Mouse (Mus musculus): Measurements from ENCODE around the gene 2810006K23Rik. TPM values are rescaled to one million over a fixed set of nuclear protein-coding genes. Genes with fewer than 3 reads are reported as not detected.

Gene 2810006K23Rik
- total RNA-seq (2014; rRNA removed) (6.3 and 7.3 TPM in 2 replicates), polyA plus RNA-seq (2012; rRNA removed) (5.1 and 5.3 TPM in 2 replicates)

GRCm38 (mm10) chr5:124327510-124328364 lies at the start of gene 2810006K23Rik, which contains the start of gene Mphosph9:
Gene 2810006K23Rik, plus strand, starts transcription at chr5:124328089.
Gene Mphosph9, minus strand, starts transcription at chr5:124327972.
- no peaks in the 10 kb centered on the region; the same call in 1 of the 2 replicates for H3K79me2 ChIP-seq (ENCODE audit: control insufficient read depth, insufficient read depth, low read length)
- H3K4me3 ChIP-seq (ENCODE audit: insufficient read depth, low read depth, low read length) = peak within 1 kb of the TSS; percentile 81
- peaks cover 6% of the 10 kb centered on the region for H3K4me1 ChIP-seq (ENCODE audit: control insufficient read depth, insufficient read depth, low read length)
- H3K36me3 ChIP-seq (ENCODE audit: control insufficient read depth, insufficient read depth, low read length) = no peaks in the 10 kb centered on the region
- peak; percentile 97 for DNase-seq (ENCODE audit: extremely low read depth, low read depth, low spot score)
- WGBS = under 1% methylated on average over 72 of the region's 72 CpGs
- no peaks in the 10 kb centered on the region for H3K27me3 ChIP-seq (ENCODE audit: control insufficient read depth, insufficient read depth, low read length)
- peak within 1 kb of the TSS; percentile 84 for H3K27ac ChIP-seq (replicated peaks; ENCODE audit: insufficient read depth, low read depth, low read length)
- TF ChIP-seq POLR2A (IDR thresholded peaks at IDR 0.05; ENCODE audit: extremely low read depth, insufficient read depth, low read length) (peak; percentile 99), CTCF (IDR thresholded peaks at IDR 0.05; ENCODE audit: low read depth, low read length) (no peak)
- H3K9ac ChIP-seq (ENCODE audit: low read depth, low read length) = peak within 1 kb of the TSS; percentile 83

GRCm38 (mm10) chr5:124282854-124283253 lies 45.0 kb upstream of the 2810006K23Rik start:
- peak; percentile 65 for DNase-seq (ENCODE audit: extremely low read depth, low read depth, low spot score)
- H3K27ac ChIP-seq (replicated peaks; ENCODE audit: insufficient read depth, low read depth, low read length) = 0 out of 2 replicates have a peak overlapping the region, but pooled peaks have one; percentile 2
- TF ChIP-seq POLR2A (IDR thresholded peaks at IDR 0.05; ENCODE audit: extremely low read depth, insufficient read depth, low read length) (no peak), CTCF (IDR thresholded peaks at IDR 0.05; ENCODE audit: low read depth, low read length) (no peak)

GRCm38 (mm10) chr5:124284330-124284729 lies 43.6 kb upstream of the 2810006K23Rik start:
- DNase-seq (ENCODE audit: extremely low read depth, low read depth, low spot score) = peak; percentile 33

More at GRCm38 (mm10) chr5:124282854-124283253, 45.0 kb upstream of the 2810006K23Rik start:
- no peaks in the 10 kb centered on the region for H3K79me2 ChIP-seq (ENCODE audit: control insufficient read depth, insufficient read depth, low read length)
- H3K36me3 ChIP-seq (ENCODE audit: control insufficient read depth, insufficient read depth, low read length) = peaks cover 4% of the 10 kb centered on the region; the same call in 1 of the 2 replicates
- H3K9ac ChIP-seq (ENCODE audit: low read depth, low read length) = no peak overlapping the region
- H3K27me3 ChIP-seq (ENCODE audit: control insufficient read depth, insufficient read depth, low read length) = no peaks in the 10 kb centered on the region
- H3K4me3 ChIP-seq (ENCODE audit: insufficient read depth, low read depth, low read length) = no peak overlapping the region
- H3K4me1 ChIP-seq (ENCODE audit: control insufficient read depth, insufficient read depth, low read length) = peaks cover 5% of the 10 kb centered on the region
- 19% methylated on average over 2 of the region's 2 CpGs for WGBS

GRCm38 (mm10) chr5:124287616-124288247 lies 40.2 kb upstream of the 2810006K23Rik start:
- H3K27ac ChIP-seq (replicated peaks; ENCODE audit: insufficient read depth, low read depth, low read length) = no peak overlapping the region
- no peak overlapping the region for H3K4me3 ChIP-seq (ENCODE audit: insufficient read depth, low read depth, low read length)
- TF ChIP-seq POLR2A (IDR thresholded peaks at IDR 0.05; ENCODE audit: extremely low read depth, insufficient read depth, low read length) (no peak), CTCF (IDR thresholded peaks at IDR 0.05; ENCODE audit: low read depth, low read length) (no peak)
- DNase-seq (ENCODE audit: extremely low read depth, low read depth, low spot score) = no peak
- H3K9ac ChIP-seq (ENCODE audit: low read depth, low read length) = no peak overlapping the region
- H3K79me2 ChIP-seq (ENCODE audit: control insufficient read depth, insufficient read depth, low read length) = no peaks in the 10 kb centered on the region
- 97% methylated on average over 6 of the region's 6 CpGs for WGBS
- peaks cover 4% of the 10 kb centered on the region for H3K36me3 ChIP-seq (ENCODE audit: control insufficient read depth, insufficient read depth, low read length)
- H3K4me1 ChIP-seq (ENCODE audit: control insufficient read depth, insufficient read depth, low read length) = peaks cover 5% of the 10 kb centered on the region
- H3K27me3 ChIP-seq (ENCODE audit: control insufficient read depth, insufficient read depth, low read length) = no peaks in the 10 kb centered on the region

More at GRCm38 (mm10) chr5:124284330-124284729, 43.6 kb upstream of the 2810006K23Rik start:
- Histone ChIP-seq H3K36me3 (ENCODE audit: control insufficient read depth, insufficient read depth, low read length) (peaks cover 4% of the 10 kb centered on the region; the same call in 1 of the 2 replicates), H3K27ac (replicated peaks; ENCODE audit: insufficient read depth, low read depth, low read length) (no peak overlapping the region), H3K9ac (ENCODE audit: low read depth, low read length) (no peak overlapping the region), H3K79me2 (ENCODE audit: control insufficient read depth, insufficient read depth, low read length) (no peaks in the 10 kb centered on the region), H3K4me3 (ENCODE audit: insufficient read depth, low read depth, low read length) (no peak overlapping the region), H3K4me1 (ENCODE audit: control insufficient read depth, insufficient read depth, low read length) (peaks cover 5% of the 10 kb centered on the region), H3K27me3 (ENCODE audit: control insufficient read depth, insufficient read depth, low read length) (no peaks in the 10 kb centered on the region)
- 81% methylated on average over 3 of the region's 3 CpGs for WGBS
- peak; percentile 39; the same call in 1 of the 2 replicates for TF ChIP-seq CTCF (IDR thresholded peaks at IDR 0.05; ENCODE audit: low read depth, low read length)
- no peak for TF ChIP-seq POLR2A (IDR thresholded peaks at IDR 0.05; ENCODE audit: extremely low read depth, insufficient read depth, low read length)

- WGBS = 91% methylated on average over 4 of the region's 4 CpGs
- TF ChIP-seq POLR2A (IDR thresholded peaks at IDR 0.05; ENCODE audit: extremely low read depth, insufficient read depth, low read length) (no peak), CTCF (IDR thresholded peaks at IDR 0.05; ENCODE audit: low read depth, low read length) (no peak)
- H3K79me2 ChIP-seq (ENCODE audit: control insufficient read depth, insufficient read depth, low read length) = no peaks in the 10 kb centered on the region
- H3K4me3 ChIP-seq (ENCODE audit: insufficient read depth, low read depth, low read length) = no peak overlapping the region
- no peak overlapping the region for H3K27ac ChIP-seq (replicated peaks; ENCODE audit: insufficient read depth, low read depth, low read length)
- H3K27me3 ChIP-seq (ENCODE audit: control insufficient read depth, insufficient read depth, low read length) = no peaks in the 10 kb centered on the region
- peaks cover 4% of the 10 kb centered on the region for H3K4me1 ChIP-seq (ENCODE audit: control insufficient read depth, insufficient read depth, low read length)
- DNase-seq (ENCODE audit: extremely low read depth, low read depth, low spot score) = no peak
- peaks cover 4% of the 10 kb centered on the region for H3K36me3 ChIP-seq (ENCODE audit: control insufficient read depth, insufficient read depth, low read length)
- H3K9ac ChIP-seq (ENCODE audit: low read depth, low read length) = no peak overlapping the region
Measured at GRCm38 (mm10) chr5:124290216-124290615, 37.7 kb upstream of the 2810006K23Rik start.
